Mouse (Mus musculus) adrenal gland, adult (tissue): Measurements from ENCODE around the gene Rnase13.

Experiments used
- DNase-seq, 2 experiments: peaks; one replicate each; pipeline ENCODE4 v3.0.0; 2022 to 2023; ENCODE audit warnings: low spot score in 1 of 2; ENCODE audit not compliant: inconsistent age in 2 of 2

Rnase13 gene

GRCm38 (mm10) chr14:51884031-51884544 lies 38.5 kb downstream of the Rnase13 start:
- DNase-seq: no peak

DNA sequence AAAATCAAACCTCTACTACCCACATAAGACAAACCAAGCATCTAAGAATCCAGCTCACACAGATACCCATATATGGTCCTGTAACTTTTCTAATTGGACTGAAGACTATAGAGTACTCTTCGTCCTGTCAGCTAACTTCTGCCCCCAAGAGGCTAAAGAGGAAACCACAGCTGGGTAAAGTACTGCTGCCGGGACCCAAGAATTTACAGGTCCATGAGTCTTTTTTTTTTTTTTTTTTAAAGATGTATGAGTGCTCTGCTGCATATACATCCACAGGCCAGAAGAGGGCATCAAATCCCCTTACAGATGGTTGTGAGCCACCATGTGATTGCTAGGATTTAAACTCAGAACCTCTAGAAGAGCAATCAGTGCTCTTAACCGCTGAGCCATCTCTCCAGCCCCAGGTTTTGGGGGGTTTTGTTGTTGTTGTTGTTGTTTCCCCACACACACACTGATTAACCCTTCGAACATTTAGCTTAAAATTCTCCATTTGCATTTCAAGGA lies 39.0 kb downstream of the Rnase13 start:
- DNase-seq: peak; percentile 86 to 94

GRCm38 (mm10) chr14:51877517-51877916 lies 45.1 kb downstream of the Rnase13 start:
- no peak for DNase-seq

GRCm38 (mm10) chr14:51871741-51872140 lies 50.8 kb downstream of the Rnase13 start:
- peak; percentile 89 to 95 for DNase-seq
